Mouse (Mus musculus): ENCODE results near the gene Man1c1.

The Man1c1 gene

GRCm38 (mm10) chr4:134572449-134573300, 131.4 kb downstream of the Man1c1 start:
- no peak for DNase-seq

- no peak for DNase-seq
Observed at GRCm38 (mm10) chr4:134570704-134571451, 133.2 kb downstream of the Man1c1 start.

- no peak for DNase-seq
Observed at GRCm38 (mm10) chr4:134569831-134570230, 134.3 kb downstream of the Man1c1 start.

GRCm38 (mm10) chr4:134569205-134569604, 134.9 kb downstream of the Man1c1 start:
- no peak for DNase-seq

- no peak for DNase-seq
Observed at GRCm38 (mm10) chr4:134567377-134568226, 136.5 kb downstream of the Man1c1 start.

GRCm38 (mm10) chr4:134564093-134564492, 140.0 kb downstream of the Man1c1 start:
- no peak for DNase-seq

GRCm38 (mm10) chr4:134563624-134564023, 140.5 kb downstream of the Man1c1 start:
- DNase-seq = no peak

- peak; percentile 74 for DNase-seq
Observed at GRCm38 (mm10) chr4:134562014-134562413, 142.1 kb downstream of the Man1c1 start.

- no peak for DNase-seq
Observed at GRCm38 (mm10) chr4:134560699-134561098, 143.4 kb downstream of the Man1c1 start.

GRCm38 (mm10) chr4:134559154-134559553, 144.9 kb downstream of the Man1c1 start:
- no peak for DNase-seq

- DNase-seq = no peak
Observed at GRCm38 (mm10) chr4:134558570-134559113, 145.4 kb downstream of the Man1c1 start.

- DNase-seq = no peak
Observed at GRCm38 (mm10) chr4:134557626-134558249, 146.4 kb downstream of the Man1c1 start.

GRCm38 (mm10) chr4:134555956-134556580, 148.0 kb downstream of the Man1c1 start:
- DNase-seq = no peak

GRCm38 (mm10) chr4:134553631-134554030, 150.5 kb downstream of the Man1c1 start:
- no peak for DNase-seq

- peak; percentile 70 for DNase-seq
Observed at GRCm38 (mm10) chr4:134551494-134552316, 152.4 kb downstream of the Man1c1 start, which contains the start of gene Selenon. TSS of gene Selenon (minus strand) at chr4:134552166.

- DNase-seq = no peak
Observed at GRCm38 (mm10) chr4:134549899-134550298, 154.2 kb downstream of the Man1c1 start.

GRCm38 (mm10) chr4:134548169-134548938, 155.7 kb downstream of the Man1c1 start:
- no peak for DNase-seq

GRCm38 (mm10) chr4:134546814-134547705, 157.0 kb downstream of the Man1c1 start:
- DNase-seq = peak; percentile 57

- DNase-seq = peak; percentile 86
Observed at GRCm38 (mm10) chr4:134543261-134543660, 160.8 kb downstream of the Man1c1 start.

Measured in cerebellum, adult 11-12 months (tissue).